Mouse (Mus musculus) ES-Bruce4 (cell line): ENCODE data around the gene Eif3i.

Source experiments
- CTCF ChIP-seq: IDR thresholded peaks from one replicate; pipeline ENCODE4 v1.8.1; 2011; ENCODE audit warnings: low read depth, low read length
- EP300 ChIP-seq: IDR thresholded peaks from 2 replicates; pipeline ENCODE4 v1.6.1; 2011; ENCODE audit warnings: low read depth, low read length; ENCODE audit not compliant: insufficient read depth
- POLR2A ChIP-seq: IDR thresholded peaks from one replicate; pipeline ENCODE4 v1.8.1; 2011; ENCODE audit warnings: low read length; ENCODE audit not compliant: insufficient read depth

DNA sequence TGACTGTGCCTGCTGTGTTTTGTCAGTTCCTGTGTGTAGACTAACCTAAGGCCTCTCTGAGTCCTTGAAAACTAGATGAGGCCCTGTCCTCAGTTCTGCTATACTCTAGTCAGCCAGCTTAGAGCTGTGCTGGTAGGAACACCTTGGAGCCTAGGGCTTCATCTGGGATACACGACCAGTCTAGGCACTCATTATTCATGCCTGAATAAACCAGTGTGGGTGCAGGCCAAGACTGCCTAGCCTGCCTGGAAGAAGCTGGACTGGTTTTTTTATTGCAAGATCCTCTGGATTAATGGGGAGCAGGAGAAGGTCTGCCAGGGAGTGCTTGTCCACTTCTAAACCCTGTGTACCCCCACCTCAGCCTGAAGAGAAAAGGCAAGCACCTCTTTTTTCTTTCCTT is 13.5 kb downstream of the Eif3i start:
- TF ChIP-seq POLR2A (no peak), CTCF (no peak), EP300 (no peak)
